Mouse (Mus musculus) NIH3T3 (cell line): ENCODE data around the gene Gck.
A peak's percentile ranks its signal among the peaks of the same experiment; 100 is the strongest.

Experiments used
- DNase-seq: peaks from one replicate; pipeline ENCODE4 v3.0.0-alpha.2; 2012; ENCODE audit warnings: low read depth

Gck gene

GRCm38 (mm10) chr11:5949586-5950352 lies at the start of gene Gck:
TSS of gene Gck (minus strand) at chr11:5950081.
- DNase-seq, result no peak

- no peak for DNase-seq
These were observed 48.6 kb upstream of the Gck start for GRCm38 (mm10) chr11:5998472-5998871.

GRCm38 (mm10) chr11:5995989-5996388 lies 46.1 kb upstream of the Gck start:
- peak; percentile 94 for DNase-seq

- no peak for DNase-seq
These were observed 45.0 kb upstream of the Gck start for GRCm38 (mm10) chr11:5994880-5995279.

GRCm38 (mm10) chr11:5994212-5994611 lies 44.3 kb upstream of the Gck start:
- DNase-seq, result no peak

GRCm38 (mm10) chr11:5990910-5991309 lies 41.0 kb upstream of the Gck start:
- peak; percentile 87 for DNase-seq

GRCm38 (mm10) chr11:5989954-5990593 lies 40.2 kb upstream of the Gck start:
- no peak for DNase-seq

- no peak for DNase-seq
These were observed 38.2 kb upstream of the Gck start for GRCm38 (mm10) chr11:5988126-5988525.

GRCm38 (mm10) chr11:5983629-5984028 lies 33.7 kb upstream of the Gck start:
- DNase-seq, result no peak

GRCm38 (mm10) chr11:5981323-5981722 lies 31.4 kb upstream of the Gck start:
- DNase-seq, result no peak

- DNase-seq, result no peak
These were observed 30.7 kb upstream of the Gck start for GRCm38 (mm10) chr11:5980561-5980960.

GRCm38 (mm10) chr11:5980108-5980507 lies 30.2 kb upstream of the Gck start:
- no peak for DNase-seq

- no peak for DNase-seq
These were observed 29.2 kb upstream of the Gck start for GRCm38 (mm10) chr11:5979088-5979487.

GRCm38 (mm10) chr11:5976106-5976505 lies 26.2 kb upstream of the Gck start:
- no peak for DNase-seq

- no peak for DNase-seq
These were observed 25.2 kb upstream of the Gck start for GRCm38 (mm10) chr11:5975068-5975467.

GRCm38 (mm10) chr11:5974053-5974452 lies 24.2 kb upstream of the Gck start:
- no peak for DNase-seq

- DNase-seq, result peak; percentile 15
These were observed 23.3 kb upstream of the Gck start for GRCm38 (mm10) chr11:5973151-5973550.

GRCm38 (mm10) chr11:5971202-5971601 lies 21.3 kb upstream of the Gck start:
- DNase-seq, result no peak

- DNase-seq, result no peak
These were observed 18.3 kb upstream of the Gck start for GRCm38 (mm10) chr11:5968223-5968622.

GRCm38 (mm10) chr11:5966751-5967150 lies 16.9 kb upstream of the Gck start:
- DNase-seq, result no peak

- DNase-seq, result no peak
These were observed 16.0 kb upstream of the Gck start for GRCm38 (mm10) chr11:5965865-5966264.

GRCm38 (mm10) chr11:5960051-5960450 lies 10.2 kb upstream of the Gck start:
- DNase-seq, result no peak

- peak; percentile 97 for DNase-seq
These were observed 5.8 kb upstream of the Gck start, which contains the start of gene Ykt6 for GRCm38 (mm10) chr11:5955546-5956276. TSS of gene Ykt6 (plus strand) at chr11:5955693.
